Comparison of ENCODE assay signal across 29 mouse cellular contexts in the genomic region with DNA sequence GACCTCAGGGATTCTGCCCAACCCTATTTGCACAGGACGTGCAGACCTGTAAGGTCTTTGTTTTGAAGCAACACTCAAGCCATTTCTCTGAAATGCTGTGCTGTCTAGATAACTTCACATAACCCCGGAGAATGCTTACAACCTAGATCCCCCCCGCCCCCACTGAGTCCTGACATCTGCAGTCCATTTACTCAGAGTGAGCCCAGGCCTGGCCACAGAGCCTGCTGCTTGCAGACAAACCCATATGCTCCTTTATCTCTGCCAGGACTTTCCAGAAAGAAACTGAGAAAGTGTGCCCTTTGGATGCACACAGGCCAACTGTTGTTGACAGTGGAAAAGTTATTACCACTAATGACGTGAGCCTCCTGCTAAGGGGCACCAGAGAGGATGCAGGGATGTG. TPM values are rescaled to one million over a fixed set of nuclear protein-coding genes. Genes with fewer than 3 reads are reported as not detected.
DNase-seq lines count a peak whose midpoint lies in the region; ATAC-seq and TF ChIP-seq lines count a peak whose summit lies in the region.
"Had no signal": no experiment of that assay in that cellular context is flagged by ENCODE, and none has a peak within 500 bp of the region (broad histone marks: within the 10 kb centered on the region; RNA-seq: fewer than 3 reads in every experiment).

No protein-coding gene starts in this region.

- H3K27me3 ChIP-seq in embryonic facial prominence, embryonic 10.5 days (replicated peaks; ENCODE audit: low read depth, poor library complexity, severe bottlenecking), result peaks cover 7% of the 10 kb centered on the region; the same call in 1 of the 2 replicates
- H3K27me3 ChIP-seq in embryonic facial prominence, embryonic 12.5 days, result no peaks in the 10 kb centered on the region
- H3K27me3 ChIP-seq in limb, embryonic 15.5 days, result 0 out of 2 replicates have a peak, but pooled peaks cover 4% of the 10 kb centered on the region
- H3K27me3 ChIP-seq: hindbrain, embryonic 12.5 days; intestine, embryonic 15.5 days; liver, embryonic 13.5 days; stomach, embryonic 15.5 days had no signal

- no peak for ATAC-seq in embryonic facial prominence, embryonic 12.5 days (ENCODE audit: insufficient number of reproducible peaks, insufficient read depth, low FRiP score, low TSS enrichment)
- no peak for ATAC-seq in limb, embryonic 15.5 days (ENCODE audit: insufficient number of reproducible peaks, low FRiP score, low TSS enrichment, low read depth)
- ATAC-seq: activated CD4-positive, CD25-positive, alpha-beta regulatory T cell, adult 4 months; hindbrain, postnatal 0 days; intestine, embryonic 15.5 days; lung, postnatal 0 days; midbrain, embryonic 13.5 days had no signal

- no peak overlapping the region for H3K4me2 ChIP-seq in embryonic facial prominence, embryonic 12.5 days (replicated peaks)
- no peak overlapping the region for H3K4me2 ChIP-seq in limb, embryonic 15.5 days
- H3K4me2 ChIP-seq: forebrain, embryonic 12.5 days; hindbrain, embryonic 12.5 days; intestine, embryonic 15.5 days; liver, embryonic 13.5 days; midbrain, embryonic 13.5 days; neural tube, embryonic 15.5 days; stomach, embryonic 15.5 days had no signal

- TF ChIP-seq CTCF in gastrocnemius, adult 2 months (IDR thresholded peaks at IDR 0.05), result no peak

- H3K27ac ChIP-seq in gastrocnemius, adult 2 months, result peak overlapping the region; percentile 75
- peak overlapping the region; percentile 31 for H3K27ac ChIP-seq in embryonic facial prominence, embryonic 10.5 days (replicated peaks)
- peak overlapping the region; percentile 54; the same call in 1 of the 2 replicates for H3K27ac ChIP-seq in embryonic facial prominence, embryonic 12.5 days
- 0 out of 2 replicates have a peak overlapping the region, but pooled peaks have one; percentile 47 for H3K27ac ChIP-seq in limb, embryonic 15.5 days
- H3K27ac ChIP-seq: forebrain, embryonic 12.5 days; hindbrain, embryonic 12.5 days; hindbrain, postnatal 0 days; intestine, embryonic 15.5 days; liver, embryonic 13.5 days; midbrain, embryonic 13.5 days; neural tube, embryonic 15.5 days; stomach, embryonic 15.5 days had no signal

- no peaks in the 10 kb centered on the region for H3K9me3 ChIP-seq in embryonic facial prominence, embryonic 10.5 days
- H3K9me3 ChIP-seq in embryonic facial prominence, embryonic 12.5 days, result no peaks in the 10 kb centered on the region
- no peaks in the 10 kb centered on the region for H3K9me3 ChIP-seq in limb, embryonic 15.5 days
- H3K9me3 ChIP-seq: forebrain, embryonic 12.5 days; hindbrain, embryonic 12.5 days; intestine, embryonic 15.5 days; liver, embryonic 13.5 days; megakaryocyte, embryonic 14.5 days; midbrain, embryonic 13.5 days; neural tube, embryonic 15.5 days; stomach, embryonic 15.5 days had no signal

- H3K4me1 ChIP-seq in embryonic facial prominence, embryonic 10.5 days, result peaks cover 25% of the 10 kb centered on the region
- peaks cover 9% of the 10 kb centered on the region; the same call in 1 of the 2 replicates for H3K4me1 ChIP-seq in embryonic facial prominence, embryonic 12.5 days
- H3K4me1 ChIP-seq in limb, embryonic 15.5 days, result peaks cover 5% of the 10 kb centered on the region
- H3K4me1 ChIP-seq: forebrain, embryonic 12.5 days; hindbrain, embryonic 12.5 days; intestine, embryonic 15.5 days had no signal

- no peaks in the 10 kb centered on the region for H3K36me3 ChIP-seq in embryonic facial prominence, embryonic 10.5 days (replicated peaks)
- H3K36me3 ChIP-seq in embryonic facial prominence, embryonic 12.5 days, result no peaks in the 10 kb centered on the region
- peaks cover 18% of the 10 kb centered on the region; the same call in 1 of the 2 replicates for H3K36me3 ChIP-seq in limb, embryonic 15.5 days
- H3K36me3 ChIP-seq: forebrain, embryonic 12.5 days; hindbrain, embryonic 12.5 days; intestine, embryonic 15.5 days; liver, embryonic 13.5 days; midbrain, embryonic 13.5 days; neural tube, embryonic 15.5 days; stomach, embryonic 15.5 days had no signal

- no peak overlapping the region for H3K4me3 ChIP-seq in gastrocnemius, adult 2 months
- H3K4me3 ChIP-seq in embryonic facial prominence, embryonic 10.5 days, result no peak overlapping the region
- no peak overlapping the region for H3K4me3 ChIP-seq in embryonic facial prominence, embryonic 12.5 days
- H3K4me3 ChIP-seq in limb, embryonic 15.5 days, result no peak overlapping the region
- H3K4me3 ChIP-seq: erythroblast, embryonic 14.5 days; forebrain, embryonic 12.5 days; hindbrain, embryonic 12.5 days; intestine, embryonic 15.5 days; liver, embryonic 13.5 days; megakaryocyte, embryonic 14.5 days; midbrain, embryonic 13.5 days; neural tube, embryonic 15.5 days; stomach, embryonic 15.5 days had no signal

- DNase-seq in gastrocnemius, adult 2 months, result no peak
- no peak for DNase-seq in gastrocnemius, postnatal 4 days (ENCODE audit: low spot score in 2 of 2)
- DNase-seq in embryonic facial prominence, embryonic 10.5 days (ENCODE audit: low spot score), result peak; percentile 54
- no peak for DNase-seq in heart, postnatal 10 days
- DNase-seq: adrenal gland, adult 8-10 months; B cell, adult 2 months; cerebellum, adult 9-10 months; kidney, adult 8-10 months; kidney, postnatal 10 days; layer of hippocampus, postnatal 36 days; liver, embryonic 13.5 days; lung, adult 18-20 months; lung, postnatal 4 days; retina, postnatal 1 day; right cerebral cortex, postnatal 25 days had no signal

- 56% methylated on average over 4 of the region's 4 CpGs for WGBS in embryonic facial prominence, embryonic 10.5 days
- WGBS in embryonic facial prominence, embryonic 12.5 days, result 40% methylated on average over 4 of the region's 4 CpGs
- 30% methylated on average over 4 of the region's 4 CpGs for WGBS in limb, embryonic 15.5 days

- no peak overlapping the region for H3K9ac ChIP-seq in embryonic facial prominence, embryonic 12.5 days
- no peak overlapping the region for H3K9ac ChIP-seq in limb, embryonic 15.5 days
- H3K9ac ChIP-seq: forebrain, embryonic 12.5 days; hindbrain, embryonic 12.5 days; intestine, embryonic 15.5 days; liver, embryonic 13.5 days; neural tube, embryonic 15.5 days; stomach, embryonic 15.5 days had no signal

- intact Hi-C loops in gastrocnemius, adult 2 months (cut with DNase I), result no loop called here
- intact Hi-C loops in heart, postnatal 10 days (cut with DNase I), result loop anchor here (2.0 to 5.0 kb wide), 2 partner anchors 60 to 293 kb away; no protein-coding TSS in a partner anchor

RNA-seq across cellular contexts. Expression of a gene that starts 19.3 kb away (rescaled TPM):
- total RNA-seq in gastrocnemius, adult 2 months (2021), result 10 to 100 TPM in 1 of 2 experiments, 1 to 10 TPM in 1; 7.9 to 12.6 TPM
- 10 to 100 TPM; 33.2 to 37.6 TPM for total RNA-seq in gastrocnemius, postnatal 4 days (2021)
- 2.6 and 3.4 TPM in 2 replicates for polyA plus RNA-seq in embryonic facial prominence, embryonic 10.5 days (2016; fragmentation: Nextera tagmentation; extraction: Ambion mirVana)
- 5.7 and 6.7 TPM in 2 replicates for polyA plus RNA-seq in embryonic facial prominence, embryonic 12.5 days (2016; fragmentation: Nextera tagmentation; extraction: Ambion mirVana)
- 12.1 and 14.8 TPM in 2 replicates for polyA plus RNA-seq in limb, embryonic 15.5 days (2015; fragmentation: Nextera tagmentation; extraction: Ambion mirVana)
- 10 to 100 TPM; 38.0 to 38.4 TPM for total RNA-seq in heart, postnatal 10 days (2021)
- total RNA-seq: common myeloid progenitor, adult 5-6 weeks had no signal
- polyA plus RNA-seq: activated CD4-positive, CD25-positive, alpha-beta regulatory T cell, adult 4 months; erythroblast, embryonic 14.5 days had no signal

RNA-seq across cellular contexts. Expression of a gene that starts 28.5 kb away (rescaled TPM):
- total RNA-seq in gastrocnemius, adult 2 months (2021), result 10 to 100 TPM; 10.7 to 11.6 TPM
- total RNA-seq in gastrocnemius, postnatal 4 days (2021), result 10 to 100 TPM; 20.1 to 20.7 TPM
- 20.2 and 20.8 TPM in 2 replicates for polyA plus RNA-seq in embryonic facial prominence, embryonic 10.5 days (2016; fragmentation: Nextera tagmentation; extraction: Ambion mirVana)
- 33.4 and 35.5 TPM in 2 replicates for polyA plus RNA-seq in embryonic facial prominence, embryonic 12.5 days (2016; fragmentation: Nextera tagmentation; extraction: Ambion mirVana)
- 29.3 and 30.6 TPM in 2 replicates for polyA plus RNA-seq in limb, embryonic 15.5 days (2015; fragmentation: Nextera tagmentation; extraction: Ambion mirVana)
- 10 to 100 TPM; 20.4 to 22.0 TPM for total RNA-seq in heart, postnatal 10 days (2021)

RNA-seq across cellular contexts. Expression of a gene that starts 29.3 kb away (rescaled TPM):
- total RNA-seq in gastrocnemius, adult 2 months (2021), result 1 to 10 TPM; 4.3 to 6.2 TPM
- total RNA-seq in gastrocnemius, postnatal 4 days (2021), result 10 to 100 TPM; 16.0 to 27.7 TPM
- 7.9 and 8.5 TPM in 2 replicates for polyA plus RNA-seq in embryonic facial prominence, embryonic 10.5 days (2016; fragmentation: Nextera tagmentation; extraction: Ambion mirVana)
- polyA plus RNA-seq in embryonic facial prominence, embryonic 12.5 days (2016; fragmentation: Nextera tagmentation; extraction: Ambion mirVana), result 7.1 and 8.9 TPM in 2 replicates
- 6.1 and 6.6 TPM in 2 replicates for polyA plus RNA-seq in limb, embryonic 15.5 days (2015; fragmentation: Nextera tagmentation; extraction: Ambion mirVana)
- total RNA-seq in heart, postnatal 10 days (2021), result 1 to 10 TPM; 6.6 to 7.1 TPM

RNA-seq across cellular contexts. Expression of a gene that starts 45.5 kb away (rescaled TPM):
- 10 to 100 TPM; 12.0 to 17.0 TPM for total RNA-seq in gastrocnemius, adult 2 months (2021)
- 10 to 100 TPM; 16.3 to 19.6 TPM for total RNA-seq in gastrocnemius, postnatal 4 days (2021)
- 0.86 and 0.88 TPM in 2 replicates for polyA plus RNA-seq in embryonic facial prominence, embryonic 10.5 days (2016; fragmentation: Nextera tagmentation; extraction: Ambion mirVana)
- 1.4 and 2.7 TPM in 2 replicates for polyA plus RNA-seq in embryonic facial prominence, embryonic 12.5 days (2016; fragmentation: Nextera tagmentation; extraction: Ambion mirVana)
- 8.0 and 11.5 TPM in 2 replicates for polyA plus RNA-seq in limb, embryonic 15.5 days (2015; fragmentation: Nextera tagmentation; extraction: Ambion mirVana)
- 10 to 100 TPM; 31.3 to 31.7 TPM for total RNA-seq in heart, postnatal 10 days (2021)
